Mouse (Mus musculus): ENCODE data around the gene Son. TPM values are rescaled to one million over a fixed set of nuclear protein-coding genes. Genes with fewer than 3 reads are reported as not detected.

Gene Son
- polyA plus RNA-seq, 1 experiment from 2014 or later, result 149 TPM

DNA sequence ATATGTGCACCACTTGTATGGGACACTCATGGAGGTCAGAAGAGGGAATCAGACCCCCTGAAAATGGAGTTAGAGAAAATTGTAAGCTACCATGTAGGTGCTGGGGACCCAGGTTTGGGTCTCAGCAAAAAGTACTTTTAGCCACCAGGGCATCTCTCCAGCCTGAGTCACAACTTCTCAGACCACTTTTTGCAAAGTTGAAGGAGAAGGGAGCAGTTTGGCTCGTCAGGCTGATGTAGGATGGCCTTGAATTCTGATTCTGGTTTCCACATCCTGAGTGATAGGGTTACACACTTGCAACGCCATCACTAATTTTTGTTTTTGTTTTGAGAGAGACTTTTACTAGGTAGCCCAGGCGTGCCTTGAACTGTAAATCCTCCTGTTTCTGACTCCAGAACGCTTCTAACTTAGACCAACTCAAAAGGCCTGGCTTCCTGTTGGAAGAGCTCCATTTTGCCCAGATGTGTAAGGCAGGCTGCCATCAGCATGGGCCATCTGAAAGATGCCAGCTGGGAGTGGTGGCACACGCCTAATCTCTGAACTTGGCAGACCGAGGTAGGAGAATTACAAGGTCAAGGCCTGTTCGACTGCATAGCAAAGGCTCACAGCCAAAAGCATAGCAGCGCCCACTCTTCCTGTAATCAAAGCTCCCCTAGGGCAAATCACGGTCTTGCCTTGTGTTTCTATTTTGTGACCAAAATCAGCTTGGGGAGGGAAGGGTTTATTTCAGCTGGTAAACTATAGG is 37.6 kb upstream of the Son start:
- no peak for TF ChIP-seq CTCF (IDR thresholded peaks at IDR 0.05; ENCODE audit: low read depth)
- Histone ChIP-seq H3K4me1 (ENCODE audit: insufficient read depth) (no peaks in the 10 kb centered on the region), H3K27ac (ENCODE audit: low read depth) (no peak overlapping the region), H3K9me3 (ENCODE audit: low read depth, low read length) (no peaks in the 10 kb centered on the region), H3K36me3 (ENCODE audit: insufficient read depth) (no peaks in the 10 kb centered on the region), H3K9ac (no peak overlapping the region), H3K4me3 (ENCODE audit: low read depth, low read length) (no peak overlapping the region), H3K27me3 (ENCODE audit: insufficient read depth, low read length) (no peaks in the 10 kb centered on the region), H3K4me2 (no peak overlapping the region)
- 62% methylated on average over 9 of the region's 9 CpGs for WGBS
- DNase-seq, result peak; percentile 13
- no peak for ATAC-seq (ENCODE audit: insufficient read depth)

GRCm38 (mm10) chr16:91611248-91611647 is 36.1 kb upstream of the Son start:
- Histone ChIP-seq H3K4me1 (ENCODE audit: insufficient read depth) (no peaks in the 10 kb centered on the region), H3K9me3 (ENCODE audit: low read depth, low read length) (no peaks in the 10 kb centered on the region), H3K36me3 (ENCODE audit: insufficient read depth) (no peaks in the 10 kb centered on the region), H3K4me2 (no peak overlapping the region), H3K9ac (no peak overlapping the region), H3K4me3 (ENCODE audit: low read depth, low read length) (no peak overlapping the region), H3K27ac (ENCODE audit: low read depth) (no peak overlapping the region), H3K27me3 (ENCODE audit: insufficient read depth, low read length) (no peaks in the 10 kb centered on the region)
- no peak for ATAC-seq (ENCODE audit: insufficient read depth)
- peak; percentile 31 for DNase-seq
- WGBS, result 69% methylated on average over 11 of the region's 11 CpGs
- no peak for TF ChIP-seq CTCF (IDR thresholded peaks at IDR 0.05; ENCODE audit: low read depth)

- 60% methylated on average over 5 of the region's 5 CpGs for whole genome bisulfite sequencing
- Histone ChIP-seq H3K9ac (no peak overlapping the region), H3K36me3 (ENCODE audit: insufficient read depth) (no peaks in the 10 kb centered on the region), H3K9me3 (ENCODE audit: low read depth, low read length) (no peaks in the 10 kb centered on the region), H3K4me1 (ENCODE audit: insufficient read depth) (no peaks in the 10 kb centered on the region), H3K27me3 (ENCODE audit: insufficient read depth, low read length) (no peaks in the 10 kb centered on the region), H3K4me3 (ENCODE audit: low read depth, low read length) (no peak overlapping the region), H3K4me2 (no peak overlapping the region), H3K27ac (ENCODE audit: low read depth) (no peak overlapping the region)
- no peak for ATAC-seq (ENCODE audit: insufficient read depth)
- TF ChIP-seq CTCF (IDR thresholded peaks at IDR 0.05; ENCODE audit: low read depth), result no peak
- DNase-seq, result no peak
These were observed 34.8 kb upstream of the Son start for GRCm38 (mm10) chr16:91612525-91612924.

DNA sequence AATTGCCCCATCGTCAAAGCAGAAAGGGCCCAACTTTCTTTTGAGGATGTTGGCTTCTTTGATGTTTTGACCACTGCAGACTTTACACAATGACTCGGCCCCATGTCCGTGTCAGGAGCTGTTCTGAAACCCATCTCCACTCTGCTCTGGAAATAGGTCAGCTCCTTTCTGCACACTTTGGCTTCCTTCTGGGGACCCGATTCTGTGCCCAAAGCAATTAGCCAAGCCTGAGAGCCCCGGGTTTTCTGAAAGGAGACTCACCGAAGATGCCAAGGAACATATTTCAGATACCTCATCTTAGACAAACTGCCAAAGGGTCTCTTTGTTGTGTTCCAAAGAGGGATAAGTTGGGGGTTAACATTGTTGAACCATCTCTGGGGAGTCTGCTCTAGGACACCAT is 32.8 kb upstream of the Son start:
- no peak overlapping the region for H3K4me2 ChIP-seq
- H3K27ac ChIP-seq (ENCODE audit: low read depth), result no peak overlapping the region
- ATAC-seq (ENCODE audit: insufficient read depth) (no peak), DNase-seq (no peak)
- 76% methylated on average over 6 of the region's 6 CpGs for WGBS
- no peak for TF ChIP-seq CTCF (IDR thresholded peaks at IDR 0.05; ENCODE audit: low read depth)
- H3K36me3 ChIP-seq (ENCODE audit: insufficient read depth), result no peaks in the 10 kb centered on the region
- no peaks in the 10 kb centered on the region for H3K27me3 ChIP-seq (ENCODE audit: insufficient read depth, low read length)
- no peaks in the 10 kb centered on the region for H3K4me1 ChIP-seq (ENCODE audit: insufficient read depth)
- no peaks in the 10 kb centered on the region for H3K9me3 ChIP-seq (ENCODE audit: low read depth, low read length)
- no peak overlapping the region for H3K4me3 ChIP-seq (ENCODE audit: low read depth, low read length)
- H3K9ac ChIP-seq, result no peak overlapping the region

DNA sequence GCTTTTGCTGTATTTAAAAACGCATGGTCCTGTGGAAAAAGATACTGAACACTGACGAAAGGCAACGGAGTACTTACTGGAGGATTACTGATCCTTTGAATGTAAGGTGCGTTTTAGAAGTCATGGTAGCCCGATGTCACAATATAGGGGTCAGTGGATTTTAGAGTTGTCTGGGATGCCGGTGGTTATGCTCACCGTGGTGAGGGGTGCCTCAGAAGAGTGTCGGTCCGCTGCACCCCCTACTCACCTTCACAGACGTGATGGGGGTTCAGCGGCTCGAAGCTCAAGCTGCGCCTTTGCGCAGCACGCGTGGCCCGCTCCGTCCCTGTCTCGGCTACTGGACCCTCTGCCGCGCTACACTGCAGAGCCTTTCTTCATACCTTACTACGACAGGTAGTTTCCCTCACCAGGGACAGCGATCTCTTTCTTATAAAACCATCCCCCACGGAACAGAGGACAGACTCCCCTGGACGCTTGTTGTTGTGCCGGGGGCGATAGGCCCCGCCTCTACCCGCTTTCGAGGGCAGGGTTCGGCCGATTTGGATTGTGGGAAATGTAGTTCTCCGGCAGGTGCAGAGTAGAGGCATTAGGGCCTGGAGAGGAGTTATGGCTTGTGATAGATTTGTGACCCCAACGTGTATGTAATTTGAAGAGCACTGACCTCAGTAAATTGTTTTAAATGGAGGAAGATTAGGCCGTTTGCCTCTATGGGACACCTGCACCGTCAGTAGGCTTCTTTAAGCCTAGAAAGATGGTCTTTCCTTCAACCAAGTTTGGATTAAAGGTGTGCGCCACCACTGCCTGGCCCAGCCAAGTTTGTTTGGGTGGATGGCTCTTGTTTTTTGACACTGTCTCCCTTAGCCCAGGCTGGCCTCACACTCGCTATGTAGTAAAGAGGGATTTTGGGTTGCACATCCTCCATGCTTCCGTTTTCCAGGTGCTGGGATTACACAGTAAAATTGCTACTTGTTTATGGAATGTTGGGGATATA is 28.5 kb upstream of the Son start, which contains the start of gene Dnajc28:
Gene Dnajc28, minus strand, starts transcription at position 516 of the 991 bp plus-strand sequence.
- DNase-seq (peak; percentile 84), ATAC-seq (ENCODE audit: insufficient read depth) (peak; percentile 94)
- peaks cover 42% of the 10 kb centered on the region for H3K36me3 ChIP-seq (ENCODE audit: insufficient read depth)
- H3K27me3 ChIP-seq (ENCODE audit: insufficient read depth, low read length), result no peaks in the 10 kb centered on the region
- no peaks in the 10 kb centered on the region for H3K9me3 ChIP-seq (ENCODE audit: low read depth, low read length)
- H3K4me2 ChIP-seq, result peak within 1 kb of the TSS; percentile 80
- H3K27ac ChIP-seq (ENCODE audit: low read depth), result no peak within 1 kb of the TSS
- TF ChIP-seq CTCF (IDR thresholded peaks at IDR 0.05; ENCODE audit: low read depth), result no peak
- H3K9ac ChIP-seq, result peak within 1 kb of the TSS; percentile 65
- no peaks in the 10 kb centered on the region for H3K4me1 ChIP-seq (ENCODE audit: insufficient read depth)
- WGBS, result 10% methylated on average over 39 of the region's 39 CpGs
- H3K4me3 ChIP-seq (ENCODE audit: low read depth, low read length), result peak within 1 kb of the TSS; percentile 66

- no peak overlapping the region for H3K9ac ChIP-seq
- ATAC-seq (ENCODE audit: insufficient read depth) (no peak), DNase-seq (no peak)
- H3K27me3 ChIP-seq (ENCODE audit: insufficient read depth, low read length), result no peaks in the 10 kb centered on the region
- no peaks in the 10 kb centered on the region for H3K9me3 ChIP-seq (ENCODE audit: low read depth, low read length)
- WGBS, result 80% methylated on average over 5 of the region's 5 CpGs
- H3K27ac ChIP-seq (ENCODE audit: low read depth), result no peak overlapping the region
- H3K4me2 ChIP-seq, result no peak overlapping the region
- no peaks in the 10 kb centered on the region for H3K4me1 ChIP-seq (ENCODE audit: insufficient read depth)
- H3K4me3 ChIP-seq (ENCODE audit: low read depth, low read length), result no peak overlapping the region
- H3K36me3 ChIP-seq (ENCODE audit: insufficient read depth), result peaks cover 55% of the 10 kb centered on the region
- no peak for TF ChIP-seq CTCF (IDR thresholded peaks at IDR 0.05; ENCODE audit: low read depth)
These were observed 27.1 kb upstream of the Son start for GRCm38 (mm10) chr16:91620185-91620584.

- no peak for DNase-seq
- Histone ChIP-seq H3K27ac (ENCODE audit: low read depth) (no peak overlapping the region), H3K4me2 (no peak overlapping the region), H3K9me3 (ENCODE audit: low read depth, low read length) (no peaks in the 10 kb centered on the region), H3K4me1 (ENCODE audit: insufficient read depth) (no peaks in the 10 kb centered on the region), H3K4me3 (ENCODE audit: low read depth, low read length) (no peak overlapping the region), H3K27me3 (ENCODE audit: insufficient read depth, low read length) (no peaks in the 10 kb centered on the region), H3K9ac (no peak overlapping the region), H3K36me3 (ENCODE audit: insufficient read depth) (peaks cover 63% of the 10 kb centered on the region)
- no peak for TF ChIP-seq CTCF (IDR thresholded peaks at IDR 0.05; ENCODE audit: low read depth)
- 88% methylated on average over 11 of the region's 11 CpGs for WGBS
- ATAC-seq (ENCODE audit: insufficient read depth), result no peak
These were observed 26.3 kb upstream of the Son start for GRCm38 (mm10) chr16:91620991-91621390.

Measured in lung, embryonic 14.5 days (tissue).